Mouse (Mus musculus): ENCODE measurements around the gene Dip2b.

The Dip2b gene

GRCm38 (mm10) chr15:100052726-100053125 is 14.3 kb downstream of the Dip2b start:
- DNase-seq: no peak

- DNase-seq: no peak
These were observed 18.0 kb downstream of the Dip2b start for GRCm38 (mm10) chr15:100056397-100056908.

- no peak for DNase-seq
These were observed 19.2 kb downstream of the Dip2b start for GRCm38 (mm10) chr15:100057698-100058097.

- DNase-seq: no peak
These were observed 19.7 kb downstream of the Dip2b start for GRCm38 (mm10) chr15:100058143-100058542.

GRCm38 (mm10) chr15:100058912-100059311 is 20.4 kb downstream of the Dip2b start:
- no peak for DNase-seq

GRCm38 (mm10) chr15:100059626-100060311 is 21.3 kb downstream of the Dip2b start:
- DNase-seq: no peak

GRCm38 (mm10) chr15:100060513-100061140 is 22.2 kb downstream of the Dip2b start:
- DNase-seq: no peak

- DNase-seq: no peak
These were observed 22.9 kb downstream of the Dip2b start for GRCm38 (mm10) chr15:100061377-100061776.

- DNase-seq: no peak
These were observed 24.8 kb downstream of the Dip2b start for GRCm38 (mm10) chr15:100063229-100063773.

GRCm38 (mm10) chr15:100066702-100067101 is 28.2 kb downstream of the Dip2b start:
- no peak for DNase-seq

- no peak for DNase-seq
These were observed 30.6 kb downstream of the Dip2b start for GRCm38 (mm10) chr15:100069101-100069500.

- no peak for DNase-seq
These were observed 31.6 kb downstream of the Dip2b start for GRCm38 (mm10) chr15:100070021-100070420.

GRCm38 (mm10) chr15:100071819-100072218 is 33.4 kb downstream of the Dip2b start:
- no peak for DNase-seq

GRCm38 (mm10) chr15:100073696-100074453 is 35.4 kb downstream of the Dip2b start:
- DNase-seq: no peak

- no peak for DNase-seq
These were observed 36.3 kb downstream of the Dip2b start for GRCm38 (mm10) chr15:100074754-100075153.

GRCm38 (mm10) chr15:100076362-100076761 is 37.9 kb downstream of the Dip2b start:
- DNase-seq: no peak

- DNase-seq: no peak
These were observed 42.5 kb downstream of the Dip2b start for GRCm38 (mm10) chr15:100080833-100081477.

- DNase-seq: peak; percentile 49
These were observed 43.1 kb downstream of the Dip2b start for GRCm38 (mm10) chr15:100081478-100081998.

GRCm38 (mm10) chr15:100082052-100082451 is 43.6 kb downstream of the Dip2b start:
- DNase-seq: no peak

GRCm38 (mm10) chr15:100082733-100083132 is 44.3 kb downstream of the Dip2b start:
- DNase-seq: no peak

GRCm38 (mm10) chr15:100083882-100084281 is 45.4 kb downstream of the Dip2b start:
- DNase-seq: no peak

- DNase-seq: no peak
These were observed 46.4 kb downstream of the Dip2b start for GRCm38 (mm10) chr15:100084882-100085281.

GRCm38 (mm10) chr15:100088021-100088420 is 49.6 kb downstream of the Dip2b start:
- no peak for DNase-seq

All from cerebellum, adult 9-11 months (tissue).